Mouse (Mus musculus): ENCODE measurements around the gene Pla2g2f.

Pla2g2f gene

DNA sequence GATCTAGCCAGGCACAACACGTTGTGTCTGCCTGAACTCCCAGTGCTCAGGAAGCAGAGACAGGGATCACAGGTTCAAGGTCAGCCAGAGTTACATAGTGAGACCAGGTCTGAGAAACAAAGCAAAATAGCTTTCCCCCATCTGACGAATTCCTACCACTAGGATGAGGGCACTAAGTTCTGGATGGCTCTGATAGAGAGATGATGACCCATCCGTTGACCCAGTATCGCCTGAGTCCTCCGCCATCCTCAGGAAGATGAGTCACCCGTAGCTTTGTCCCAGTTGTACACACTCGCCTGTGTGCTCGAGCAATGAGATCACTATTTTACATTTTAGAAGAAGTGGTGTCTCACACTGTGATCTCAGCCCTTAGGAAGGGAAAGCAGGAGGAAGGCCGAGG is 4.8 kb upstream of the Pla2g2f start:
- no peak for DNase-seq (ENCODE audit: low read depth, low spot score)

DNA sequence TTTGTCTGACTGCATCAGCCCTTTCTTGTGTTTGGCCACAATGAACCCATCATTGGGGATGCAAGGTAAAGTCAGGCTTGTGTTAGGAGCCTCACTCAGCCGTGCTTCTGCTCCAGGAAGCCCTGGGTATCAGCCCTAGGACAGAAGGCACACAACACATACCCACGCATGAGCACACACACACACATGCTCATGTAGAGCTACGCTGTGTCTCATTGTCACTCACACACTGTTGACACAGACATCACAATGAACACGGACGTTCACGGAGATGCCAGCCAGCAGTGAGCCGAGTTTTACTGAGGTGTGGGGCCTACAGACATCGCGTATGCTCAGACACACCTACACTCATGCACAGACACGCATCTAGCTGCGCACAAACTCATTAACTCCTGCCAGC is 1.4 kb downstream of the Pla2g2f start:
- no peak for DNase-seq (ENCODE audit: low read depth, low spot score)

DNA sequence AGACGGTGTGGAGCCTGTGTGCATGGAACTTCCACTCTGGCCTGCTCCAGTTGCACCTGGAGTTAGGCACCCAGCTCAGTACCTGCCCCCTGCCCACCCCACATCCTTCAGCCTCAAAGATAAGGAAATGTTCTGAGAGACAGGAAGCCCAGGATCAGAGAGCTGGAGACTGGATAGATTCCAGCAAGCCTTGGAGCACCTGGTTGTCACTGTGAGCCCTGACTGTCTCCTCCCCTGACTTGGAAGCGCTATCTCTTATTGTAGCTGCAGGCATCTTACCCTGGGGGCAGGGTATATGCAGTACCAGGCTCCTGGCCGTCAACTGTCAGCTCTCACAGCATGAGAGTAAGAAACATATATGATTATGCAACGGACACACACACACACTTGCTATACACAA is 2.0 kb downstream of the Pla2g2f start:
- no peak for DNase-seq (ENCODE audit: low read depth, low spot score)

DNA sequence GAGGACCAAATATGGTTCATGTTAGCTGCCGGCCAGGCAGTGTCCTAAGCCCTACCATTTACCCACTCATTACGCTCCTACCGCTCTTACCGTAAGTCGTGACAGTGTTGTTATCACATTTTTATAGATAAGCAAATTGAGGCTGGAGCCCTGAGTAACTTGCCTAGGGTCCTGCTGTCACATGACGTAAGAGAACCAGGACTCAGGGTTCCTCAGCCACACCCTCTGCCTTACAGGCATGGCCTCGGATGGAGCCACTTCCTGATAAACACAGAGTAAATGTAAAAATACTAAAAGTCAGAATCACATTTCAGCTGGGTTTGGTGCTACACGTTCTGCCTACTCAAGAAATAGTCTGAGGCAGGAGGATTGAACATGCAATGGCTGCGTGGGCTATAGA is 3.0 kb downstream of the Pla2g2f start:
- no peak for DNase-seq (ENCODE audit: low read depth, low spot score)

DNA sequence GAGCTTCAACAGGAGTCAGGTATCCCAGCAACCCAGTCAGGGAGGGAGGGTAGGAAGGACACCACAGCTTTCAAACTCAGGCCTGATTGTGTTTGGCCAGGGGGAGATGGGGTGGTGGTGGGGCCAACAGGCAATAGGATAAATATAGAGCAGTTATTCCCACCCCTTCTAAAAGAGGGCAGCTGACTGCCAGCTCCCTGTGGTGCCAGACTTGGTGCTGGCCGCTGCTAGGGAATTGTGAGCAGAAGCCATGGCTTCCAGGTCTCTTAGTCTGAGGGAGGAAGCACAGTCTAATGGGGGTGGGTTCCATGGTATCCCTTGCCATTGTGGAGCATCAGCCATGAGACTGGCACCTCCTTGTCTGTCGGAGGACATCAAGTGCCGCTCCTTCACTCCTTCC is 3.8 kb downstream of the Pla2g2f start:
- no peak for DNase-seq (ENCODE audit: low read depth, low spot score)

DNA sequence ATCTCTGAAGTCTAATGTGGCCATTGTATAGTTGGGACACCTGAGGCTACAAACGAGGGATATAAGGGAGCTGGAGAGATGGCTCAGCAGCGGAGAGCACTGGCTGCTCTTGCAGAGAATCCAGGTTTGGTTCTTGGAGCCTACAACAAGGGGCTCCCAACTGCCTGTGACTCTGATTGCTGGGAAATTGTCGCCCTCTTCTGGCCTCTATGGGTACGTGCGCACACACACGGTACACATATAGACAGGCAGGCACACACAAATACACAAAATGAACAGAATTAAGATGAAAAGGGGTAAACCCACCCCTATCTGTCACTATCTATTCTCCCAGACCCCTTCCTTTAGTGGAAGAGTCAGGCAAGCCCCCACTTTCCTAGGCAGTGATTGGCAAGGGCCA is 4.8 kb downstream of the Pla2g2f start:
- DNase-seq (ENCODE audit: low read depth, low spot score), result no peak

DNA sequence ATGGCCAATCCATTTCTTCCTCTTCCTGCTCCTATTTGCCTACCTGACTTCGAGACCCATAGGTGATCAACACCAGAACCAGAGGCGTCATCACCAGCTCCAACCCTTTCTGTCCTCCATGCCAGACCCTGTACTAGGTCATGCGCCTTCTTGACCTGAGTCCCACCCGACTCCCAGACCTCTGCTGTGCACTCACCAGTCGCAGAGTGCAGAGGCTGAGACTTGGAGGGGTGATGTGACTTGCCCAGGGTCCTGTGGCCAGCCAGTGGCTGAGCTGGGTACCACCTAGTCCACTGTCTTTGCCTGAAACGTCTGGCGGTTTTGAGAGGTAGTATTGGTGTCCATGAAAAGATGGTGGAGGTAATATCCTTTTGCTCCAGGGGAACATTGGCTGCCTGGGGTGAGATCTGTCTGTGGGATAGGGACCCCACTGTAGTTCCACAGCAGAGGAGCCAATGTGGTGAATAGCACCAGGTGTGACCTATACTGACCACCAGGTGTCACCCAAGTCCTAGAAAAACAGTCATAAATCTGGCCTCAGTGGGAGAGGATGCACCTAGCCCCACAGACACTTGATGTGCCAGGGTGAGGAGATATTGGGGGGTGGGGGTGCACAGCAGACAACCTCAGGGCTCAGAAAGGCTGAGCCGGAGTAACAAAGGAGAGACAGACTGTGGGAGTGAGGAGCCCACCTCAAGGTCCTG is 8.9 kb downstream of the Pla2g2f start:
- DNase-seq (ENCODE audit: low read depth, low spot score), result no peak

DNA sequence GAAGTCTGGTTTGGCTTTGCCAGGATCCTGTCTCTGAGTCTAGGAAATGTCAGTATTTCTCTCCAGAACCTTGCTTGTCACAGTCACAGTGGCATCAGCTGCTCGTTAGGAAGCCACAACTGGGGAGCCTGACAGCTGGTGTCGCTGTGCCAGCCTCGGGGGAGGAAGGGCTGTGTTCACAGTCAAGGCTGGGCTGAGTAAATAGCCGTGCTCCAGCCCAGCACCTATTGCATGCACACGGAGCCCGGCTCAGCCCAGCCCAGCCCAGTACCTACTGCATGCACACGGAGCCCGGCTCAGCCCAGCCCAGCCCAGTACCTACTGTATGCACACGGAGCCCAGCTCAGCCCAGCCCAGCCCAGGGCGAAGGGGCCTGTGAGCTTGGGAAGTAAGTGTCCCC is 9.6 kb downstream of the Pla2g2f start:
- DNase-seq (ENCODE audit: low read depth, low spot score), result no peak

DNA sequence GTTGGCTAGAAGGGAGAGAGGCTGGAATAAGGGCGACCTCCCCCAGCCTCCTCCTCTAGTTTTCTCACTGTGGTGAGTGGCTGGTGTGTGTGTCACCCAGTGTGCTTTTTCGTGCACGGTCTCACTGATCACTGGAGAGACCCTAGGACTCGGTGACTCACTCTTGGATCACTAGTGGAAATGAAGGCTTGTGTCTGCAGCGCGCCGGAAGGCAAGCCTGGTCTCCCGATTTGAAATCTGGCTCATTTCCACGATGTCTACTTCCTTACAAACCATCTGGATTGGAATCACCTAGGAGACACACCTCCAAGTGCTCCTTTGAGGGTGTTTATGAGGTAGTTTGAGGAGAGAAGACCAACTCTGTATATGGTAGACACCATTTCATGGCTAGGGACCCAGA is 10.6 kb downstream of the Pla2g2f start:
- DNase-seq (ENCODE audit: low read depth, low spot score), result no peak

DNA sequence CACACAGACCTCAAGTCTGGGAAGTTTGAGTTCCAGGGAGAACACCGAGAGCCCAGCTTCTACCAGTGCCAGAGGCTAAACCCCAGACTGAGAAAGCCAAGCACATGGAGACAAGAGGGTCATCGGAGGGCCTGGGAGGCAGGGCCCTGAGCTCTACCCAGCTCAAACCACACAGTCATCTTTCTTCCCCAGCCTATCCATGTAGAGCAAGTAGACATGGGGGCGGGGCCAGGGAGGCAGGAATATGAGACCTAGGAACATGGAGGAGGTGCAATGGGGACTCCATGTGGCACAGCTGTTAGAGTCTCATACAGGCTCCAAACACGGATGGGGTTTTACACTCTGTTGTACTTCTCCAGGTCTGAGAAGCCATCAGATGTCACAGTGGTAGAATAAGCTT is 11.5 kb downstream of the Pla2g2f start:
- DNase-seq (ENCODE audit: low read depth, low spot score), result no peak

DNA sequence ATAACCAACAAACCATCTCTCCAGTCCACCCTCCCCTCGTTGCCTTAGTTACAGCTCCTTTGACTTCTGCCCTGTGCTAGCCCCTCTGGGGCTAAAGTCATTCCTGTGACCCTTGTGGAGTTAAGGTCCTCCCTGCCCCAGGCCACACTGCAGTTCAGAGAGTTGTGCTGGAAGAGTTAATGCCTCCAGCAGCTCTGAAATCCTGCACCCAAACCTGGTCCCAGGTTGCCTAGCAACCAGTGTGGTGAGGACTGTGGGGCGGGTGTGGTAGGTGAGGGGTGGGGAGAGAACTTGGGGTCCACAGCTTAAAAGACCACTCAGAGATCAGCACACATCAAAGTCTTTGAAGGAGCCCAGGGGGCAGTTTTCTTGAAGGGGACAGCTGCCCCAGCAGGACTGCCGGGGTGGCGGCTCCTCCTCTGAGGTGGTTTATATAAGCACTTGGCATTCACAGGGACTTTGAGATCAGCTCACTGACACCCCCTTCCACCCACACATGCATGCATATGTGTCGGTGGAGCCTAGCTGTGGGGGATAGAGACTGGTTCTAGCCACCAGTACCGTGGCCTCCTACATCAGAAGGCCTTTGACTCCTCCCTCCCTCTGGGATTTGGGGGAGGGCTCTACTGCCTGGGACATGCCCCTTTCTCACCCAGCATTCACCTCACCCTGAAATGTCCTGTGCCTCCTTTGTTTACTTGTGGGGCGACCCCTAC is 18.1 kb downstream of the Pla2g2f start:
- peak; percentile 47 for DNase-seq (ENCODE audit: low read depth, low spot score)

DNA sequence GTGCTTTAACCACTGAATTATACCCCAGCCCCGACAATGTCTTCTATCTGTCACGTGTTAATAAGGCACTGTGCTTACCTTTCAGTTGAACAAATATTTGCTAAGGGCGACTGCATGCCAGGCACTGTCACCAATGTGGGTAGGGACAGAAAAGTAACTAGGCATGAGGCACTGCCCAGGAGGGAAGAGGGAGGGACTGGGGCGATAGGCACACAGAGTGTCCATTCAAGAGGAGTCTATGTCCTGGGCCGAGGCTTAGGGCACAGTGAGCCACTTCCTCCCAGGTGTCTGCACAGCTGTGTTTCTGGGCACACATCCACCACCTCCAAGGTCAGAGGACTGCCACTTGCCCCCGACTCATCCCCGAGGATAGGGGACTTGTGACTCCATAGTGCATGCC is 20.4 kb downstream of the Pla2g2f start, which contains the start of gene Ubxn10:
Gene Ubxn10 (minus strand): TSS at position 137 of the 400 bp plus-strand sequence.
- DNase-seq (ENCODE audit: low read depth, low spot score), result no peak

DNA sequence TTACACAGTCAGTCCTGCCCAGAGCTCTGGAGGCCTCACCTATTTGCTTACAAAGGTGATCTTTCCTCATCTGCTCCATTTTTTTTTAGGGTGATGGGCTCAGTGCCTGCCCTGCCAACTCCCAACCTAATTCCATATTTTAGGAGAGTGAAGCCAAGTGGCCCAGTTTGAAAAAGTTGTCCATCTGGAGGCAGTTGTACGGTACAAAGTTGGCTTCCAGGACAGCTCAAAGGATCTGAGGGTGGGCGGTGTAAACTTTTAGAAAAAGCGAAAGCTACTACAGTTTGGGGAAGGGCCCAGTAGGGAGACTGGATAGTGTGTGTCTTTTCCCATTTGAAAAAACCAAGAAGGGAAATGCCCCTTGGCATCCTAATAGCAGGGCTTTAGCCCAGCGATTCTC is 22.6 kb downstream of the Pla2g2f start:
- DNase-seq (ENCODE audit: low read depth, low spot score), result no peak

DNA sequence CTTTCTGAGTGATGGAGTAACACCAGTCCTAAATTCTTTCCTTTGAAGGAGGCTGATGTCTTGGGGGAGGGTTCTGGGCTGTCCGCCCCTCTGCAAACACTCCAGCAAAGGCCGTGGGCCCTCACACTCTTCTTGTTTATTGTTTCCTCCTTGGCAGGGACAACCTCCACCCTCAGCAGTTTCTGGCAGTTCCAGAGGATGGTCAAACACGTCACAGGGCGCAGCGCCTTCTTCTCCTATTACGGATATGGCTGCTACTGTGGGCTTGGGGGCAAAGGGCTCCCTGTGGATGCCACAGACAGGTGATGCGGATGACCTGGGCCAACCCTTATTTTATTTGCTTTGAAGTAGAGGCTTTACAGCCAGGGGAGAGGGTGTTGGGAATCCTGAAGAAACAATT is 23.3 kb downstream of the Pla2g2f start:
- no peak for DNase-seq (ENCODE audit: low read depth, low spot score)

DNA sequence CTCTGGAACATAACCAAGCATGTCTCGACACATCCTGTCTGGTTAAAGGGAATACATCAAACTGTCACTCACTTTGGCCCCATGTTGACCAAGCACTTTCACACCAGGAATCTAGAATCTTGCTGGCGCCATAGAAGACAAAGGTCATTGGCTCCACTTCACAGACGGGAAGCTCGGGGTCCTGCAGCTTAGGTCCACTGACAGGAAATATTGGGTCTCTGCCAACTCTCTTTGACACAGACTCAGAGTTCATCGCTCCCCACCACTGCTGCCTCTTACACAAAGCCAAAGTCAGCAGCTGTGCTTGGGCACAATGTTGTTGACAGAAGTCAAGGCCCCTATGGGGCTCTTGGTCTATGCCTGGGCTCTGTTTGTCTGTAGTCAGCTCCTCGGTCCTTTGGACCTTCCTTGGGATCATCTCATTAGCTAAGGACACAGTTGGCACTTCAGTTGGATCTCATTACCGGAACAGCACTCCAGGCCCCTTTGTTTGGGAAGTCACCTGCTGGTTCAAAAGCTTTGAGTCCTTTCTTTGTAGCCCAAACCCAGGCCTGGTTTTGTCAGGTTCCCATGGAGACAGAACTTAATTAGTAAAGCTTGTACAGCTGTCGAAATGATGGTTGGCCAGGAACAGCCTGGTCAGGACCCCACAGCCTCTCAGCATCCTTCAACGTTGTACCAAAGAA is 28.3 kb downstream of the Pla2g2f start:
- DNase-seq (ENCODE audit: low read depth, low spot score), result no peak

DNA sequence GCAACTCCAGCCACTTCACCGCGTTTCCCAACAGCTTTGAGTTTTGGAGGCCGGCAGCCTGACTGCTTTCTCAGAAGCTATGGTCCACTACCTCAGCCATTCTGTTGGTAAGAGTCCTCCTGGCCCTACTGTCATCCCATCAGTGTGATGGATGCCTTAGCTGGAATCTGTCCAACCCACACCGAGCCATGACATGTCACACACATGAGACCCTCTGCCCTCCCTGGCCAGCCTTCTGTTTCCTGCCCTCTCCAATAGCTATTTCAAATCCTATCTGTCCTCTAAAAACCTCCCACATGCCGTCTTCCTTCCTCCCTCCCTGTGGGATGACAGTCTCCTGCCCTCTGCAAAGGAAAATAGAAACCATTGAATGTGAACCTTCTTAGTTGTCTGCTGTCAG is 31.7 kb downstream of the Pla2g2f start:
- DNase-seq (ENCODE audit: low read depth, low spot score), result no peak

DNA sequence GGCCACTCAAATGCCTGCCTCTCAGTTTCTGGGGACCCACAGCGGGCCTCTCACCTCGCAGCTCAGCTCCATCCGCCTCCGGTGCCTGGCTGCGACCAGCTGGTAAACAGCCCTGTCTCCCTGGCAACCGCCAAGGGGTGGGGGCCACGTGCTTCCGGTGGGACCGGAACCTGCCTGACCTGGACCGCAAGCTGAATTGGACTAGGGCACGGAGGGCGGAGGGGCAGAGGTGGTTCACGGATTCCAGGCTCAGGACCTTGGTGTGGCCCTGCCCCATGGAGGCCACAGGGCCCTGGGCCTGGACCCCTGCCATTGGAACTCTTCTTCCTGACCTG is 32.3 kb downstream of the Pla2g2f start:
- peak; percentile 79 for DNase-seq (ENCODE audit: low read depth, low spot score)

DNA sequence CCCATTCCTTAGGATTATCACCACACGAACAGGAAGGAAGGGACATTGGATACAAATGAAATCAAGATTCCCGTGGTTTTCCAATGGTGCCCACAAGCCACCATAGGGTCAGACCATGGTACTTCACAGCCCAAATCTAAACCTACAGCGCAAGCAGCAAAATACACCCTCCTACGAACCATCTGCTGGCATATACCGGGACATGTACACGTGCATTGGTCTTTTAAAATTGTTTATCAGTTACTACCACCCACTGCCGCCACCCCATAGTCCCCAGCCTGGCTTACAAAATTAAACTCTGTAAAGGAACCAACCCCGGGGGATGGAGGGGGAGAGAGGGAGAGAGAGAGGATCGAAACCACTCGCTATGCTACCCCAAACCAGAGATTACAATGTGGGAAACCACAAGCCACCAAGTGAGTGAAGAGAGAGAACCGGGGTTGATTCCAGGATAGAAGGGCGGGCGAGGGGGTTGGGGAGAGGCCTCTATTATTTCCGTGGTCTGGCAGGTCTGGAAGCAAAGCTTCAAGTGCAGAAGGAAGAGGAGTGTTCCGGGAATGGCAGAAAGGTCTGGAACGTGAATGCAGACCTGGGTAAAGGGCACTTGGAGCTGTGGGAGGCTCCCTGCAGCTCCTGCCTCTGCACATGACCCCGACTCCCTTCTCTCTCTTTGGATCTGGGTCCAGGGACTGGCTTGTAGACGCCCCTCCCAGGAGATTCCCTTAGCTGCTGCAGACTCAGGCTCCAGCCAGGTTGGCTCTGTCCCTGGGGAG is 32.9 kb downstream of the Pla2g2f start, which contains the start of gene Pla2g2c:
Gene Pla2g2c (plus strand): TSS at position 439 of the 773 bp plus-strand sequence.
- DNase-seq (ENCODE audit: low read depth, low spot score), result no peak

DNA sequence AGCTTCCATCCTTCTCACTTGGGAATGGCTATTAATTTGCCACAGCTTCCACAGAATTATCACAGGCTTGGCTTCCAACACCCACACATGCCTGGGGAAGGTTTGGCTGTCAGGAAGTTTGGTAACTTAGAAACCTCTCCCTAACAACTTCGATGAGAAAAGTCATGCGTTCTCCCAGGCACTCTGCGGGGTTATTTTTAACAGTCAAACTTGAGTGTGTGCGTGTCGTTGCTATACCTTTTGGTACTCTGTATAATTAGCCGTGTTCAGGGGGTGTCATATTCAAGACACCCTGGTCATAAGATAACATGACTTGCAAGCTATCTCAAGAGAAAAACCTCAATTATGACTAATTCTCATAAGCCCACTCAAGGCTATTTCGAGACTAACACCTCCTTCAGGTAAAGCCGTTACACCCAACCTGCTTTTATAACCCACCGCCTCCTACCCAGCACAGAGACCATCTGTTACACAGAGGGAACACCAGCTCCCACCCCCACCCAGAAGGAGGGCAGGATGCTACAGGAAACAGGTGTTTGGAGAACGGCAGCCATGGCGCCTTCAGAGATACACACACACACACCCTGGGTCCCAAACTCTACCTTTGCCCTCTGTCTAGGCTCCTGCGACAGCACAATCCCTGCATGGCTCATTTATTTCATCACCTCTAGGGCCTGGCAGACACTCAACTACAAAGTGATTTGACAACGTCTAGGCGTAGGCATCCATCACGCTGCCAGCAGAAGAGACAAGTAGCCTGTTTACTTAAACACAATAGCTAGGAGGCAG is 33.7 kb downstream of the Pla2g2f start:
- no peak for DNase-seq (ENCODE audit: low read depth, low spot score)

DNA sequence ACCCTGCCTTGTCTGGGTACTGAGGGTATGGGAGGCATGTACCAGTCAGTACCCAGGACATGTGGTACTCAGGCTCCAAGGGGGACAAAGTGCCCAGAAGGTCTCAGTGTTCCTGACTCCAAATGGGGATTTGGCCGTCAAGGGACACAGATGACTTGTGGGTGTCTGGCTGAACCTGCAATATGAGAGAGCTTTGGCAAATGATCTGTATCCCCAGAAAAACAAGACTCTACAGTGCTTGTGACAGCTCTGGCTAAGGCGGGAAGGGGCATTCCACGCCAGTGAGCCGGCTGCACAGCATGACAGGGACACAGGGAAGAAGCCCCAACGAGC is 38.2 kb downstream of the Pla2g2f start:
- DNase-seq (ENCODE audit: low read depth, low spot score), result no peak

DNA sequence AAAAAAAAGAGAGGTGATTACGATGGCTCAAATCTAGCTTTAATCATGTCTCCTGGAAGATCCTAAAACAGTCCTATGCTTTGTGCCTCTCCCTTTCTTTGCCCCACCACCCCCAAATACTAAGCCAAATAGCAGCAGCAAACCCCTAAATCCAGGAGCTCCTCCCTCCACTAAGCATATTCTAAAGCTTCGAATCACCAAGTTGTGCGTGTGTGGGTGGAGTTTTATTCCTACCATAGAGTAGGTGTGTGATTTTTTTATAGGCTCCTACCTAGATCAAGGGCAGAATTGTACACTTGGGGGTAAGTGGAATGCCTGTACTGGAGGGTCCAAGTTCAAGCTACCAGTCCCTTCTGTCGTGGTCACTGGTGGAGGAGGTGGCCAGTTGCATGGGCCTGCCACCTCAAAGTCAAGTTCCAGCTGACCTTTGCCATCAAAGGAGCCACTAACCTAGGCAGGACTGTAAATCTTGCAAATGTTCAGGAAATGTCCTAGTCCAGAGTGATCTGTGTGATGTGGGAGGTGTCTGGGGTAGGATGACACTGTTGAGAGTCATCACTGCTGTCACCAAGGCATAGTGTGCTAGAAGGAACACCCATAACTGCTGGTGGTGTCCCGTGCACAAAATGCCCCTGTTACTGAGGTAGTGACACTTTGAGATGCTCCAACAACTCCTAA is 38.7 kb downstream of the Pla2g2f start:
- DNase-seq (ENCODE audit: low read depth, low spot score), result no peak
